Mouse (Mus musculus): ENCODE measurements around the gene Nup50.

DNA sequence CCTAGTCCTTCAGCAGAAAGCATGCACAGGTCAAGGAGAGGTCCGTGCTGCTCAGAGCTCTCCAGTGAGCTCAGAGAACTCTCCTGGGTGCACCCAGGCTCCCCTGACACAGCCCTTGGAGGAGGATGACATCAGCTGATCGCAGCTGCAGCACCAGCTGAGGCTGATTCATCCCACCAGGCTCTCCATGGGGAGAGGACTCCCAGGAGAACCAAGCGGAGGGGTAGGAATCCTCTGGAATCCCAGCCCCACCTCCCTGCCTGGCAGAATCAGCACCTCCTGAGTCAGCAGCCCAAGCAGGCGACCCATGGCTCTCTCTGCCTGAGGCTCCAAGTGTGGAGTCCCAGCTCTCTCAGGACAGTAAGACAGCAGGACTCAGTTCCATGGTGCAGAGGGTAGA is 52.5 kb downstream of the Nup50 start:
- TF ChIP-seq POLR2A (IDR thresholded peaks at IDR 0.05; ENCODE audit: low read depth, low read length), result no peak
- TF ChIP-seq CTCF (IDR thresholded peaks at IDR 0.05; ENCODE audit: extremely low read depth, insufficient read depth, insufficient read length, insufficient replicate concordance), result no peak

Measured in spleen, adult 2 months (tissue).